Mouse (Mus musculus): ENCODE data around the gene Dtx4. TPM values are rescaled to one million over a fixed set of nuclear protein-coding genes. Genes with fewer than 3 reads are reported as not detected.
A peak's percentile ranks its signal among the peaks of the same experiment; 100 is the strongest.

Gene Dtx4
- polyA plus RNA-seq, 1 experiment from 2014 or later, result 71.8 TPM

GRCm38 (mm10) chr19:12488969-12489674 is 12.1 kb downstream of the Dtx4 start:
- WGBS, result 14% methylated on average over 8 of the region's 8 CpGs
- peaks cover 28% of the 10 kb centered on the region for H3K4me1 ChIP-seq (ENCODE audit: control insufficient read depth, insufficient read depth, low read length)
- no peaks in the 10 kb centered on the region for H3K27me3 ChIP-seq (ENCODE audit: control insufficient read depth, insufficient read depth, low read length)
- H3K4me3 ChIP-seq (ENCODE audit: low read depth, low read length), result no peak overlapping the region
- peak; percentile 85 for ATAC-seq (ENCODE audit: insufficient read depth, low FRiP score, low TSS enrichment)
- H3K9me3 ChIP-seq (ENCODE audit: control insufficient read depth, low read length), result no peaks in the 10 kb centered on the region
- H3K36me3 ChIP-seq (ENCODE audit: control insufficient read depth, insufficient read depth, low read length), result peaks cover 7% of the 10 kb centered on the region
- H3K4me2 ChIP-seq (ENCODE audit: low read depth), result peak overlapping the region; percentile 22
- peak overlapping the region; percentile 20 for H3K9ac ChIP-seq (ENCODE audit: low read length)
- peak; percentile 80 for DNase-seq (ENCODE audit: low spot score)
- H3K27ac ChIP-seq (ENCODE audit: low read depth, low read length), result peak overlapping the region; percentile 74

- peaks cover 7% of the 10 kb centered on the region for H3K36me3 ChIP-seq (ENCODE audit: control insufficient read depth, insufficient read depth, low read length)
- peak overlapping the region; percentile 18 for H3K4me2 ChIP-seq (ENCODE audit: low read depth)
- H3K4me1 ChIP-seq (ENCODE audit: control insufficient read depth, insufficient read depth, low read length), result peaks cover 28% of the 10 kb centered on the region
- peak overlapping the region; percentile 20 for H3K9ac ChIP-seq (ENCODE audit: low read length)
- H3K27ac ChIP-seq (ENCODE audit: low read depth, low read length), result peak overlapping the region; percentile 74
- no peaks in the 10 kb centered on the region for H3K27me3 ChIP-seq (ENCODE audit: control insufficient read depth, insufficient read depth, low read length)
- H3K4me3 ChIP-seq (ENCODE audit: low read depth, low read length), result no peak overlapping the region
- no peaks in the 10 kb centered on the region for H3K9me3 ChIP-seq (ENCODE audit: control insufficient read depth, low read length)
- WGBS, result 21% methylated on average over 9 of the region's 9 CpGs
- DNase-seq (ENCODE audit: low spot score), result peak; percentile 52
- ATAC-seq (ENCODE audit: insufficient read depth, low FRiP score, low TSS enrichment), result peak; percentile 6; the same call in 1 of the 2 replicates
Observed at GRCm38 (mm10) chr19:12488205-12488966, 12.9 kb downstream of the Dtx4 start.

DNA sequence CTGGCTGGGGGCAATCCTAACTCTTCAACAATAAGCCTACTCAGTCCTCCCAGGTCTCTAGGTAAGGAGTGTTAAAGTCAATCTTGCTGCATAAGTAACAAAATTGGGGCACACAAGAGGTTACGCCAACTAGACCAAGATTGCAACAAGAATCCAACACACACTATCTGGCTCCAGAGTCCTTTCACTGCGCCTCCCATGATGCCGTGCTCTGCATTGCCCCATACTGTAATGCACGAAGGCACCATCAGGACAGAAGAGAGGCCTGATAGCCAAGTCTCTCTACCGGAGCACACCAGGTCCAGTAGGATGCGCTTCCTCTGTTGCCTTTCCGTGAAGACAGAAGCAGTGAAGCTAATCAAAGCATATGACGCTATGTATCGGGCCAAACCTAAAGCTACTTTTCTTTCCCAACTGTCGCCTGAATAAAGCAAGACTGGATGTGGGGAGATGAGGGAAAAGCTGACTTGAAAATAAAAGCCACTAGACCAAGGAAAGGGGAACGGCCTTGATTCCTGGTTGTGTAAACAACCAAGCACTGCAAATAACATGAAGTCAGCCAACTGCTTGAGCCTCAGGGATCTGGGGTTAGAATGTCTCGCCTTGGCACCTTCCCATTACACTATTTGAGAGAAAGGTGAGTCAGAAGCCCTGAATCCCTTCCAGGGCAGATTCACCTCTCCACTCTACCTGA is 13.6 kb downstream of the Dtx4 start:
- no peak for ATAC-seq (ENCODE audit: insufficient read depth, low FRiP score, low TSS enrichment)
- H3K9ac ChIP-seq (ENCODE audit: low read length), result peak overlapping the region; percentile 20; the same call in 1 of the 2 replicates
- WGBS, result 88% methylated on average over 12 of the region's 12 CpGs
- peak overlapping the region; percentile 18 for H3K4me2 ChIP-seq (ENCODE audit: low read depth)
- H3K4me1 ChIP-seq (ENCODE audit: control insufficient read depth, insufficient read depth, low read length), result peaks cover 25% of the 10 kb centered on the region
- no peak overlapping the region for H3K4me3 ChIP-seq (ENCODE audit: low read depth, low read length)
- no peaks in the 10 kb centered on the region for H3K9me3 ChIP-seq (ENCODE audit: control insufficient read depth, low read length)
- no peak for DNase-seq (ENCODE audit: low spot score)
- peaks cover 7% of the 10 kb centered on the region for H3K36me3 ChIP-seq (ENCODE audit: control insufficient read depth, insufficient read depth, low read length)
- H3K27ac ChIP-seq (ENCODE audit: low read depth, low read length), result peak overlapping the region; percentile 74
- no peaks in the 10 kb centered on the region for H3K27me3 ChIP-seq (ENCODE audit: control insufficient read depth, insufficient read depth, low read length)

- ATAC-seq (ENCODE audit: insufficient read depth, low FRiP score, low TSS enrichment) (no peak), DNase-seq (ENCODE audit: low spot score) (no peak)
- Histone ChIP-seq H3K27me3 (ENCODE audit: control insufficient read depth, insufficient read depth, low read length) (no peaks in the 10 kb centered on the region), H3K4me3 (ENCODE audit: low read depth, low read length) (no peak overlapping the region), H3K36me3 (ENCODE audit: control insufficient read depth, insufficient read depth, low read length) (peaks cover 6% of the 10 kb centered on the region), H3K27ac (ENCODE audit: low read depth, low read length) (no peak overlapping the region), H3K9me3 (ENCODE audit: control insufficient read depth, low read length) (no peaks in the 10 kb centered on the region), H3K4me1 (ENCODE audit: control insufficient read depth, insufficient read depth, low read length) (peaks cover 18% of the 10 kb centered on the region), H3K4me2 (ENCODE audit: low read depth) (no peak overlapping the region), H3K9ac (ENCODE audit: low read length) (no peak overlapping the region)
- WGBS, result 84% methylated on average over 6 of the region's 6 CpGs
Observed at GRCm38 (mm10) chr19:12486875-12487274, 14.4 kb downstream of the Dtx4 start.

DNA sequence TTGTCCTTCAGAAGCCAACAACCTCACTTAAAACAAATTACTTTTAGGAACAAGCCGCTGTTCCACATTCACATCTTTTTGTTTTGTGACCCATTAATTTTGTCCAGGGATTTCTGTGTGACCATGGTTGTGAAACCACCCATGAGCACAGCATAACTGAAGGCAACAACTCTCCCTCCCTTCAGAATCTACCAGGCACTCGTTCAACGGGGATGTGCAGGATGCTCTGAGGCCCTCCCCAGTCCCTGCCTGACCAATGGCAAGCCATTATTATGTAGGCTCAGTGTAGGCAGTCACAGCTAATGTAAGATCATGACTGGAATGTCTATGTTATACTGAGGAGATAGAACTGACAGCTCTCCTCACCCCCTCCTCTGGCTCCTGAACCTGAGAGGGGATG is 15.6 kb downstream of the Dtx4 start:
- peaks cover 13% of the 10 kb centered on the region for H3K4me1 ChIP-seq (ENCODE audit: control insufficient read depth, insufficient read depth, low read length)
- H3K4me3 ChIP-seq (ENCODE audit: low read depth, low read length), result no peak overlapping the region
- DNase-seq (ENCODE audit: low spot score) (no peak), ATAC-seq (ENCODE audit: insufficient read depth, low FRiP score, low TSS enrichment) (no peak)
- H3K9ac ChIP-seq (ENCODE audit: low read length), result no peak overlapping the region
- H3K4me2 ChIP-seq (ENCODE audit: low read depth), result no peak overlapping the region
- no peak overlapping the region for H3K27ac ChIP-seq (ENCODE audit: low read depth, low read length)
- H3K36me3 ChIP-seq (ENCODE audit: control insufficient read depth, insufficient read depth, low read length), result peaks cover 3% of the 10 kb centered on the region; the same call in 1 of the 2 replicates
- no peaks in the 10 kb centered on the region for H3K27me3 ChIP-seq (ENCODE audit: control insufficient read depth, insufficient read depth, low read length)
- no peaks in the 10 kb centered on the region for H3K9me3 ChIP-seq (ENCODE audit: control insufficient read depth, low read length)
- WGBS, result 70% methylated on average over 3 of the region's 3 CpGs

- no peak overlapping the region for H3K4me3 ChIP-seq (ENCODE audit: low read depth, low read length)
- H3K27ac ChIP-seq (ENCODE audit: low read depth, low read length), result no peak overlapping the region
- no peaks in the 10 kb centered on the region for H3K9me3 ChIP-seq (ENCODE audit: control insufficient read depth, low read length)
- no peak overlapping the region for H3K9ac ChIP-seq (ENCODE audit: low read length)
- DNase-seq (ENCODE audit: low spot score) (no peak), ATAC-seq (ENCODE audit: insufficient read depth, low FRiP score, low TSS enrichment) (no peak)
- WGBS, result 81% methylated on average over 13 of the region's 13 CpGs
- peaks cover 3% of the 10 kb centered on the region; the same call in 1 of the 2 replicates for H3K36me3 ChIP-seq (ENCODE audit: control insufficient read depth, insufficient read depth, low read length)
- H3K4me1 ChIP-seq (ENCODE audit: control insufficient read depth, insufficient read depth, low read length), result peaks cover 10% of the 10 kb centered on the region
- H3K4me2 ChIP-seq (ENCODE audit: low read depth), result no peak overlapping the region
- H3K27me3 ChIP-seq (ENCODE audit: control insufficient read depth, insufficient read depth, low read length), result no peaks in the 10 kb centered on the region
Observed at GRCm38 (mm10) chr19:12485223-12485622, 16.0 kb downstream of the Dtx4 start.

DNA sequence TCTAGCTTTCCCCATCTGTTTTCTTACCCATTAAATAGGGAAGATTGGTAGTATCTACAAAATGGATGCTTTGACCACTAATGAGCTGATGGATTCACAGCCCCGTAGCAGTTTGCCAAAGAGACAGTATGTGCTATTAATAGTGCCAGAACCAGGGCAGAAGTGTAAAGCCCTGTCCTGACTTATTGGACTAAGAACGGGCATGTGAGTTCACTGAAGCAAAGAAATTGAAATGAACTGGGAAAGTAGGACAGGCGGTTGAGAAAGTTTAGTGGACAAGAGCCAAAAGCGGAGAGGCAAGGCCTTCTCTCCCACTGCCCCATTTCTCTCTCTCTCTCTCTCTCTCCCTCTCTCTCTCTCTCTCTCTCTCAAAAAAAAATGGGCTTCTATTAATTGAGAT is 17.0 kb downstream of the Dtx4 start:
- Histone ChIP-seq H3K4me3 (ENCODE audit: low read depth, low read length) (no peak overlapping the region), H3K9me3 (ENCODE audit: control insufficient read depth, low read length) (no peaks in the 10 kb centered on the region), H3K27me3 (ENCODE audit: control insufficient read depth, insufficient read depth, low read length) (no peaks in the 10 kb centered on the region), H3K4me2 (ENCODE audit: low read depth) (no peak overlapping the region), H3K9ac (ENCODE audit: low read length) (no peak overlapping the region), H3K36me3 (ENCODE audit: control insufficient read depth, insufficient read depth, low read length) (peaks cover 5% of the 10 kb centered on the region), H3K4me1 (ENCODE audit: control insufficient read depth, insufficient read depth, low read length) (peaks cover 7% of the 10 kb centered on the region), H3K27ac (ENCODE audit: low read depth, low read length) (no peak overlapping the region)
- DNase-seq (ENCODE audit: low spot score), result no peak
- WGBS, result 85% methylated on average over 4 of the region's 4 CpGs
- ATAC-seq (ENCODE audit: insufficient read depth, low FRiP score, low TSS enrichment), result no peak

GRCm38 (mm10) chr19:12483782-12484181 is 17.5 kb downstream of the Dtx4 start:
- Histone ChIP-seq H3K27me3 (ENCODE audit: control insufficient read depth, insufficient read depth, low read length) (no peaks in the 10 kb centered on the region), H3K9me3 (ENCODE audit: control insufficient read depth, low read length) (no peaks in the 10 kb centered on the region), H3K4me1 (ENCODE audit: control insufficient read depth, insufficient read depth, low read length) (peaks cover 7% of the 10 kb centered on the region), H3K9ac (ENCODE audit: low read length) (no peak overlapping the region), H3K27ac (ENCODE audit: low read depth, low read length) (no peak overlapping the region), H3K4me3 (ENCODE audit: low read depth, low read length) (no peak overlapping the region), H3K4me2 (ENCODE audit: low read depth) (no peak overlapping the region), H3K36me3 (ENCODE audit: control insufficient read depth, insufficient read depth, low read length) (peaks cover 5% of the 10 kb centered on the region)
- no peak for DNase-seq (ENCODE audit: low spot score)
- WGBS, result 76% methylated on average over 4 of the region's 4 CpGs
- no peak for ATAC-seq (ENCODE audit: insufficient read depth, low FRiP score, low TSS enrichment)

Measured in neural tube, embryonic 11.5 days (tissue).